Mouse (Mus musculus) neural tube, embryonic 13.5 days (tissue): ENCODE measurements at regions not wholly inside any gene's neighbourhood (a gene's known extent, or its start where the extent isn't known, plus 50 kb on each side); places are given as distances from the start of the nearest gene placed in this dataset.

Source experiments
- ATAC-seq: fragments of 200-750 bp; cut with Nextera tagmentation; 2 replicates; pipeline ENCODE4 v1.8.0; 2017; ENCODE audit warnings: low read depth, mild to moderate bottlenecking, moderate TSS enrichment, moderate library complexity
- H3K27ac ChIP-seq: fragments of 300-500 bp; sonication (generic); replicated peaks from 2 replicates; pipeline ENCODE4 v1.5.1; 2015; ENCODE audit warnings: moderate library complexity, mild to moderate bottlenecking, inconsistent platforms
- H3K27me3 ChIP-seq: fragments of 300-500 bp; sonication (generic); 2 replicates; pipeline ENCODE4 v1.6.1; 2015; ENCODE audit warnings: mild to moderate bottlenecking, inconsistent platforms
- H3K36me3 ChIP-seq: fragments of 300-500 bp; sonication (generic); 2 replicates; pipeline ENCODE4 v1.6.1; 2015; ENCODE audit warnings: mild to moderate bottlenecking, inconsistent platforms
- H3K4me1 ChIP-seq: fragments of 300-500 bp; sonication (generic); replicated peaks from 2 replicates; pipeline ENCODE4 v1.6.1; 2015; ENCODE audit warnings: inconsistent platforms
- H3K4me2 ChIP-seq: fragments of 300-500 bp; sonication (generic); 2 replicates; pipeline ENCODE4 v1.6.1; 2015; ENCODE audit warnings: inconsistent platforms, mild to moderate bottlenecking, moderate library complexity
- H3K4me3 ChIP-seq: fragments of 300-500 bp; sonication (generic); 2 replicates; pipeline ENCODE4 v1.5.1; 2015; ENCODE audit warnings: mild to moderate bottlenecking, inconsistent platforms
- H3K9ac ChIP-seq: fragments of 300-500 bp; sonication (generic); 2 replicates; pipeline ENCODE4 v1.6.1; 2015; ENCODE audit warnings: moderate library complexity, mild to moderate bottlenecking, inconsistent platforms
- H3K9me3 ChIP-seq: fragments of 300-500 bp; sonication (generic); 2 replicates; pipeline ENCODE4 v1.6.1; 2016; ENCODE audit warnings: inconsistent platforms
- WGBS: fragments of 180-500 bp; shearing (Covaris S2); methylation state at CpG from one replicate; pipeline ENCODE4 v1.1.7; 2015; 5-methylcytosine and 5-hydroxymethylcytosine counted together

- H3K36me3 ChIP-seq: no peaks in the 10 kb centered on the region
- H3K9ac ChIP-seq: no peak overlapping the region
- no peaks in the 10 kb centered on the region for H3K27me3 ChIP-seq
- WGBS: 59% methylated on average over 4 of the region's 4 CpGs
- no peaks in the 10 kb centered on the region for H3K4me1 ChIP-seq
- no peak overlapping the region for H3K4me2 ChIP-seq
- no peak for ATAC-seq
- no peaks in the 10 kb centered on the region for H3K9me3 ChIP-seq
- H3K4me3 ChIP-seq: no peak overlapping the region
- no peak overlapping the region for H3K27ac ChIP-seq
These were observed 688.1 kb downstream of the Gm826 start for GRCm38 (mm10) chr2:159645861-159646260.

GRCm38 (mm10) chr2:159646595-159646994, 687.4 kb downstream of the Gm826 start:
- no peaks in the 10 kb centered on the region for H3K4me1 ChIP-seq
- no peak overlapping the region for H3K4me2 ChIP-seq
- H3K4me3 ChIP-seq: no peak overlapping the region
- no peak overlapping the region for H3K27ac ChIP-seq
- H3K27me3 ChIP-seq: no peaks in the 10 kb centered on the region
- ATAC-seq: no peak
- WGBS: 59% methylated on average over 2 of the region's 2 CpGs
- H3K9ac ChIP-seq: no peak overlapping the region
- no peaks in the 10 kb centered on the region for H3K36me3 ChIP-seq
- no peaks in the 10 kb centered on the region for H3K9me3 ChIP-seq

GRCm38 (mm10) chr2:159652243-159652642, 681.7 kb downstream of the Gm826 start:
- WGBS: 78% methylated on average over 3 of the region's 3 CpGs
- no peak overlapping the region for H3K27ac ChIP-seq
- no peak overlapping the region for H3K4me3 ChIP-seq
- H3K36me3 ChIP-seq: no peaks in the 10 kb centered on the region
- H3K9ac ChIP-seq: no peak overlapping the region
- H3K4me1 ChIP-seq: no peaks in the 10 kb centered on the region
- H3K27me3 ChIP-seq: no peaks in the 10 kb centered on the region
- no peaks in the 10 kb centered on the region for H3K9me3 ChIP-seq
- ATAC-seq: no peak
- H3K4me2 ChIP-seq: no peak overlapping the region

GRCm38 (mm10) chr2:159676845-159677244, 657.1 kb downstream of the Gm826 start:
- Histone ChIP-seq H3K9ac (no peak overlapping the region), H3K9me3 (no peaks in the 10 kb centered on the region), H3K27ac (no peak overlapping the region), H3K4me3 (no peak overlapping the region), H3K4me1 (no peaks in the 10 kb centered on the region), H3K27me3 (no peaks in the 10 kb centered on the region), H3K4me2 (no peak overlapping the region), H3K36me3 (no peaks in the 10 kb centered on the region)
- ATAC-seq: no peak
- 27% methylated on average over 3 of the region's 3 CpGs for WGBS

- Histone ChIP-seq H3K36me3 (no peaks in the 10 kb centered on the region), H3K9me3 (no peaks in the 10 kb centered on the region), H3K9ac (no peak overlapping the region), H3K4me3 (no peak overlapping the region), H3K4me1 (no peaks in the 10 kb centered on the region), H3K4me2 (no peak overlapping the region), H3K27me3 (no peaks in the 10 kb centered on the region), H3K27ac (no peak overlapping the region)
- ATAC-seq: no peak
- WGBS: 48% methylated on average over 1 of the region's 1 CpGs
These were observed 653.3 kb downstream of the Gm826 start for GRCm38 (mm10) chr2:159680641-159681040.

GRCm38 (mm10) chr2:159703100-159703499, 630.9 kb downstream of the Gm826 start:
- no peak overlapping the region for H3K27ac ChIP-seq
- H3K36me3 ChIP-seq: no peaks in the 10 kb centered on the region
- WGBS: 89% methylated on average over 3 of the region's 3 CpGs
- no peak overlapping the region for H3K9ac ChIP-seq
- H3K27me3 ChIP-seq: no peaks in the 10 kb centered on the region
- no peak overlapping the region for H3K4me2 ChIP-seq
- H3K4me1 ChIP-seq: no peaks in the 10 kb centered on the region
- no peak overlapping the region for H3K4me3 ChIP-seq
- 0 out of 2 replicates have a peak, but pooled peaks cover 12% of the 10 kb centered on the region for H3K9me3 ChIP-seq
- ATAC-seq: no peak

- no peak for ATAC-seq
- H3K9ac ChIP-seq: no peak overlapping the region
- H3K4me2 ChIP-seq: no peak overlapping the region
- peaks cover 4% of the 10 kb centered on the region for H3K4me1 ChIP-seq
- H3K4me3 ChIP-seq: no peak overlapping the region
- no peaks in the 10 kb centered on the region for H3K9me3 ChIP-seq
- no peaks in the 10 kb centered on the region for H3K36me3 ChIP-seq
- WGBS: 85% methylated on average over 2 of the region's 2 CpGs
- H3K27ac ChIP-seq: no peak overlapping the region
- H3K27me3 ChIP-seq: no peaks in the 10 kb centered on the region
These were observed 625.8 kb downstream of the Gm826 start for GRCm38 (mm10) chr2:159708141-159708540.

- ATAC-seq: no peak
- Histone ChIP-seq H3K4me1 (peaks cover 11% of the 10 kb centered on the region), H3K27me3 (no peaks in the 10 kb centered on the region), H3K4me3 (no peak overlapping the region), H3K9me3 (no peaks in the 10 kb centered on the region), H3K36me3 (no peaks in the 10 kb centered on the region), H3K9ac (no peak overlapping the region), H3K4me2 (no peak overlapping the region), H3K27ac (no peak overlapping the region)
- WGBS: 58% methylated on average over 3 of the region's 3 CpGs
These were observed 619.3 kb downstream of the Gm826 start for GRCm38 (mm10) chr2:159714633-159715032.

- Histone ChIP-seq H3K4me1 (peaks cover 7% of the 10 kb centered on the region; the same call in 1 of the 2 replicates), H3K27ac (no peak overlapping the region), H3K9ac (no peak overlapping the region), H3K27me3 (no peaks in the 10 kb centered on the region), H3K9me3 (peaks cover 3% of the 10 kb centered on the region; the same call in 1 of the 2 replicates), H3K36me3 (no peaks in the 10 kb centered on the region), H3K4me2 (no peak overlapping the region), H3K4me3 (no peak overlapping the region)
- WGBS: 46% methylated on average over 2 of the region's 2 CpGs
- no peak for ATAC-seq
These were observed 615.2 kb downstream of the Gm826 start for GRCm38 (mm10) chr2:159718738-159719137.

- ATAC-seq: no peak
- no peaks in the 10 kb centered on the region for H3K36me3 ChIP-seq
- no peak overlapping the region for H3K27ac ChIP-seq
- no peaks in the 10 kb centered on the region for H3K27me3 ChIP-seq
- H3K9me3 ChIP-seq: peaks cover 3% of the 10 kb centered on the region; the same call in 1 of the 2 replicates
- WGBS: 43% methylated on average over 7 of the region's 7 CpGs
- H3K4me3 ChIP-seq: no peak overlapping the region
- H3K9ac ChIP-seq: no peak overlapping the region
- no peak overlapping the region for H3K4me2 ChIP-seq
- H3K4me1 ChIP-seq: no peaks in the 10 kb centered on the region
These were observed 608.5 kb downstream of the Gm826 start for GRCm38 (mm10) chr2:159725158-159726076.

- no peak for ATAC-seq
- Histone ChIP-seq H3K27me3 (no peaks in the 10 kb centered on the region), H3K27ac (no peak overlapping the region), H3K4me3 (no peak overlapping the region), H3K36me3 (no peaks in the 10 kb centered on the region), H3K4me2 (no peak overlapping the region), H3K4me1 (peaks cover 10% of the 10 kb centered on the region), H3K9ac (no peak overlapping the region), H3K9me3 (no peaks in the 10 kb centered on the region)
- WGBS: 96% methylated on average over 3 of the region's 3 CpGs
These were observed 604.7 kb downstream of the Gm826 start for GRCm38 (mm10) chr2:159729301-159729700.

- H3K9ac ChIP-seq: no peak overlapping the region
- no peaks in the 10 kb centered on the region for H3K36me3 ChIP-seq
- no peaks in the 10 kb centered on the region for H3K9me3 ChIP-seq
- no peak for ATAC-seq
- H3K4me2 ChIP-seq: no peak overlapping the region
- peaks cover 10% of the 10 kb centered on the region for H3K4me1 ChIP-seq
- 84% methylated on average over 8 of the region's 8 CpGs for WGBS
- H3K27ac ChIP-seq: no peak overlapping the region
- H3K4me3 ChIP-seq: no peak overlapping the region
- no peaks in the 10 kb centered on the region for H3K27me3 ChIP-seq
These were observed 603.7 kb downstream of the Gm826 start for GRCm38 (mm10) chr2:159730221-159730620.

- no peak overlapping the region for H3K9ac ChIP-seq
- no peaks in the 10 kb centered on the region for H3K9me3 ChIP-seq
- H3K4me2 ChIP-seq: no peak overlapping the region
- H3K27ac ChIP-seq: no peak overlapping the region
- H3K4me3 ChIP-seq: no peak overlapping the region
- ATAC-seq: no peak
- H3K27me3 ChIP-seq: no peaks in the 10 kb centered on the region
- peaks cover 10% of the 10 kb centered on the region for H3K4me1 ChIP-seq
- no peaks in the 10 kb centered on the region for H3K36me3 ChIP-seq
These were observed 602.7 kb downstream of the Gm826 start for GRCm38 (mm10) chr2:159731305-159731704.
